Mouse (Mus musculus): ENCODE results near the gene Clrn2. TPM values are rescaled to one million over a fixed set of nuclear protein-coding genes. Genes with fewer than 3 reads are reported as not detected.
A peak's percentile ranks its signal among the peaks of the same experiment; 100 is the strongest.

Clrn2 gene
- not detected in 2 replicates for polyA plus RNA-seq (2015; fragmentation: Nextera tagmentation; extraction: Ambion mirVana)

- H3K4me1 ChIP-seq (ENCODE audit: insufficient read depth), result peaks cover 7% of the 10 kb centered on the region
- ATAC-seq (no peak), DNase-seq (no peak)
- H3K9ac ChIP-seq (replicated peaks), result no peak within 1 kb of the TSS
- no peaks in the 10 kb centered on the region for H3K36me3 ChIP-seq (replicated peaks; ENCODE audit: insufficient read depth, low read length)
- no peak within 1 kb of the TSS for H3K4me2 ChIP-seq (ENCODE audit: low read depth, low read length)
- no peak within 1 kb of the TSS for H3K4me3 ChIP-seq (ENCODE audit: low read depth, low read length)
- 74% methylated on average over 6 of the region's 6 CpGs for WGBS (ENCODE audit: insufficient replicate concordance)
- no peak for TF ChIP-seq CTCF (IDR thresholded peaks at IDR 0.05; ENCODE audit: low read depth)
- no peak for TF ChIP-seq EP300 (IDR thresholded peaks at IDR 0.05; ENCODE audit: low read depth)
- H3K9me3 ChIP-seq (ENCODE audit: low read length), result no peaks in the 10 kb centered on the region
- no peak within 1 kb of the TSS for H3K27ac ChIP-seq (ENCODE audit: low read depth)
- H3K27me3 ChIP-seq (ENCODE audit: insufficient read depth, low read length), result no peaks in the 10 kb centered on the region
These were observed at the start of gene Clrn2 for GRCm38 (mm10) chr5:45453451-45453850. Gene Clrn2 (plus strand): TSS chr5:45453751.

- 43% methylated on average over 2 of the region's 2 CpGs for WGBS (ENCODE audit: insufficient replicate concordance)
- Histone ChIP-seq H3K9me3 (ENCODE audit: low read length) (no peaks in the 10 kb centered on the region), H3K4me1 (ENCODE audit: insufficient read depth) (no peaks in the 10 kb centered on the region), H3K27me3 (ENCODE audit: insufficient read depth, low read length) (no peaks in the 10 kb centered on the region), H3K27ac (ENCODE audit: low read depth) (no peak overlapping the region), H3K4me3 (ENCODE audit: low read depth, low read length) (no peak overlapping the region), H3K9ac (replicated peaks) (no peak overlapping the region), H3K36me3 (replicated peaks; ENCODE audit: insufficient read depth, low read length) (no peaks in the 10 kb centered on the region), H3K4me2 (ENCODE audit: low read depth, low read length) (no peak overlapping the region)
- no peak for DNase-seq
- TF ChIP-seq EP300 (IDR thresholded peaks at IDR 0.05; ENCODE audit: low read depth), result no peak
- 0 out of 2 replicates have a peak, but pooled peaks have one; percentile 40 for ATAC-seq
These were observed 47.4 kb upstream of the Clrn2 start for GRCm38 (mm10) chr5:45406129-45406528.

GRCm38 (mm10) chr5:45416478-45416877, 37.1 kb upstream of the Clrn2 start:
- ATAC-seq (no peak), DNase-seq (no peak)
- Histone ChIP-seq H3K9ac (replicated peaks) (no peak overlapping the region), H3K4me2 (ENCODE audit: low read depth, low read length) (no peak overlapping the region), H3K27me3 (ENCODE audit: insufficient read depth, low read length) (no peaks in the 10 kb centered on the region), H3K4me1 (ENCODE audit: insufficient read depth) (no peaks in the 10 kb centered on the region), H3K27ac (ENCODE audit: low read depth) (no peak overlapping the region), H3K9me3 (ENCODE audit: low read length) (no peaks in the 10 kb centered on the region), H3K36me3 (replicated peaks; ENCODE audit: insufficient read depth, low read length) (no peaks in the 10 kb centered on the region), H3K4me3 (ENCODE audit: low read depth, low read length) (no peak overlapping the region)
- WGBS (ENCODE audit: insufficient replicate concordance), result 70% methylated on average over 3 of the region's 3 CpGs
- no peak for TF ChIP-seq EP300 (IDR thresholded peaks at IDR 0.05; ENCODE audit: low read depth)
- no peak for TF ChIP-seq CTCF (IDR thresholded peaks at IDR 0.05; ENCODE audit: low read depth)

- Histone ChIP-seq H3K9me3 (ENCODE audit: low read length) (no peaks in the 10 kb centered on the region), H3K4me2 (ENCODE audit: low read depth, low read length) (no peak overlapping the region), H3K9ac (replicated peaks) (no peak overlapping the region), H3K4me3 (ENCODE audit: low read depth, low read length) (no peak overlapping the region), H3K4me1 (ENCODE audit: insufficient read depth) (peaks cover 3% of the 10 kb centered on the region; the same call in 1 of the 2 replicates), H3K36me3 (replicated peaks; ENCODE audit: insufficient read depth, low read length) (no peaks in the 10 kb centered on the region), H3K27ac (ENCODE audit: low read depth) (no peak overlapping the region), H3K27me3 (ENCODE audit: insufficient read depth, low read length) (no peaks in the 10 kb centered on the region)
- TF ChIP-seq CTCF (IDR thresholded peaks at IDR 0.05; ENCODE audit: low read depth), result no peak
- no peak for TF ChIP-seq EP300 (IDR thresholded peaks at IDR 0.05; ENCODE audit: low read depth)
- 39% methylated on average over 3 of the region's 3 CpGs for WGBS (ENCODE audit: insufficient replicate concordance)
- ATAC-seq (no peak), DNase-seq (no peak)
These were observed 35.6 kb upstream of the Clrn2 start for GRCm38 (mm10) chr5:45417859-45418443.

GRCm38 (mm10) chr5:45419841-45420638, 33.5 kb upstream of the Clrn2 start:
- DNase-seq (peak; percentile 43), ATAC-seq (peak; percentile 45; the same call in 1 of the 2 replicates)

More at GRCm38 (mm10) chr5:45419841-45420638, 33.5 kb upstream of the Clrn2 start:
- Histone ChIP-seq H3K9ac (replicated peaks) (no peak overlapping the region), H3K4me1 (ENCODE audit: insufficient read depth) (peaks cover 3% of the 10 kb centered on the region; the same call in 1 of the 2 replicates), H3K27me3 (ENCODE audit: insufficient read depth, low read length) (no peaks in the 10 kb centered on the region), H3K27ac (ENCODE audit: low read depth) (no peak overlapping the region), H3K36me3 (replicated peaks; ENCODE audit: insufficient read depth, low read length) (no peaks in the 10 kb centered on the region), H3K9me3 (ENCODE audit: low read length) (no peaks in the 10 kb centered on the region), H3K4me2 (ENCODE audit: low read depth, low read length) (no peak overlapping the region), H3K4me3 (ENCODE audit: low read depth, low read length) (no peak overlapping the region)
- no peak for TF ChIP-seq EP300 (IDR thresholded peaks at IDR 0.05; ENCODE audit: low read depth)
- TF ChIP-seq CTCF (IDR thresholded peaks at IDR 0.05; ENCODE audit: low read depth), result peak; percentile 69
- 62% methylated on average over 10 of the region's 10 CpGs for WGBS (ENCODE audit: insufficient replicate concordance)
